Mouse (Mus musculus): ENCODE measurements at regions not wholly inside any gene's neighbourhood (a gene's known extent, or its start where the extent isn't known, plus 50 kb on each side); places are given as distances from the start of the nearest gene placed in this dataset.

GRCm38 (mm10) chr5:75880088-75880684 lies 98.1 kb downstream of the Kdr start:
- 43% methylated on average over 10 of the region's 10 CpGs for WGBS
- H3K4me2 ChIP-seq (replicated peaks), result no peak overlapping the region
- no peaks in the 10 kb centered on the region for H3K27me3 ChIP-seq
- peaks cover 9% of the 10 kb centered on the region for H3K4me1 ChIP-seq
- no peak overlapping the region for H3K4me3 ChIP-seq
- H3K9ac ChIP-seq, result no peak overlapping the region
- H3K27ac ChIP-seq, result no peak overlapping the region
- 0 out of 2 replicates have a peak, but pooled peaks cover 3% of the 10 kb centered on the region for H3K9me3 ChIP-seq
- ATAC-seq (ENCODE audit: low FRiP score, low read depth), result no peak
- H3K36me3 ChIP-seq, result no peaks in the 10 kb centered on the region

GRCm38 (mm10) chr5:75878361-75878760 lies 99.9 kb downstream of the Kdr start:
- H3K9ac ChIP-seq, result no peak overlapping the region
- no peak overlapping the region for H3K27ac ChIP-seq
- WGBS, result 69% methylated on average over 8 of the region's 8 CpGs
- 0 out of 2 replicates have a peak, but pooled peaks cover 3% of the 10 kb centered on the region for H3K9me3 ChIP-seq
- H3K4me1 ChIP-seq, result peaks cover 9% of the 10 kb centered on the region
- H3K4me2 ChIP-seq (replicated peaks), result no peak overlapping the region
- H3K36me3 ChIP-seq, result no peaks in the 10 kb centered on the region
- H3K4me3 ChIP-seq, result no peak overlapping the region
- no peaks in the 10 kb centered on the region for H3K27me3 ChIP-seq
- ATAC-seq (ENCODE audit: low FRiP score, low read depth), result no peak

- WGBS, result 87% methylated on average over 4 of the region's 4 CpGs
- no peaks in the 10 kb centered on the region for H3K27me3 ChIP-seq
Observed at GRCm38 (mm10) chr5:75877609-75877971, 100.7 kb downstream of the Kdr start.

GRCm38 (mm10) chr5:75876871-75877608 lies 101.2 kb downstream of the Kdr start:
- no peak for ATAC-seq (ENCODE audit: low FRiP score, low read depth)
- Histone ChIP-seq H3K4me2 (replicated peaks) (no peak overlapping the region), H3K4me1 (peaks cover 9% of the 10 kb centered on the region), H3K9ac (no peak overlapping the region), H3K9me3 (0 out of 2 replicates have a peak, but pooled peaks cover 3% of the 10 kb centered on the region), H3K36me3 (no peaks in the 10 kb centered on the region), H3K27me3 (no peaks in the 10 kb centered on the region), H3K4me3 (no peak overlapping the region), H3K27ac (no peak overlapping the region)
- WGBS, result 70% methylated on average over 9 of the region's 9 CpGs

More at GRCm38 (mm10) chr5:75877609-75877971, 100.7 kb downstream of the Kdr start:
- no peak overlapping the region for H3K27ac ChIP-seq
- H3K36me3 ChIP-seq, result no peaks in the 10 kb centered on the region
- no peak overlapping the region for H3K4me2 ChIP-seq (replicated peaks)
- H3K4me3 ChIP-seq, result no peak overlapping the region
- 0 out of 2 replicates have a peak, but pooled peaks cover 3% of the 10 kb centered on the region for H3K9me3 ChIP-seq
- peaks cover 9% of the 10 kb centered on the region for H3K4me1 ChIP-seq
- no peak overlapping the region for H3K9ac ChIP-seq
- ATAC-seq (ENCODE audit: low FRiP score, low read depth), result no peak

GRCm38 (mm10) chr5:75871120-75871519 lies 107.1 kb downstream of the Kdr start:
- H3K4me1 ChIP-seq, result no peaks in the 10 kb centered on the region; the same call in 1 of the 2 replicates
- 29% methylated on average over 8 of the region's 8 CpGs for WGBS
- no peak overlapping the region for H3K27ac ChIP-seq
- no peak overlapping the region for H3K9ac ChIP-seq
- no peaks in the 10 kb centered on the region for H3K27me3 ChIP-seq
- 0 out of 2 replicates have a peak, but pooled peaks have one; percentile 71 for ATAC-seq (ENCODE audit: low FRiP score, low read depth)
- H3K4me2 ChIP-seq (replicated peaks), result no peak overlapping the region
- no peak overlapping the region for H3K4me3 ChIP-seq
- no peaks in the 10 kb centered on the region for H3K36me3 ChIP-seq
- no peaks in the 10 kb centered on the region for H3K9me3 ChIP-seq

- 80% methylated on average over 14 of the region's 14 CpGs for WGBS
- Histone ChIP-seq H3K9ac (no peak overlapping the region), H3K9me3 (no peaks in the 10 kb centered on the region), H3K4me1 (no peaks in the 10 kb centered on the region; the same call in 1 of the 2 replicates), H3K4me3 (no peak overlapping the region), H3K27me3 (no peaks in the 10 kb centered on the region), H3K36me3 (no peaks in the 10 kb centered on the region), H3K27ac (no peak overlapping the region), H3K4me2 (replicated peaks) (no peak overlapping the region)
- no peak for ATAC-seq (ENCODE audit: low FRiP score, low read depth)
Observed at GRCm38 (mm10) chr5:75870666-75871065, 107.6 kb downstream of the Kdr start.

GRCm38 (mm10) chr5:75869535-75869934 lies 108.7 kb downstream of the Kdr start:
- no peak overlapping the region for H3K27ac ChIP-seq
- WGBS, result 73% methylated on average over 4 of the region's 4 CpGs
- no peak for ATAC-seq (ENCODE audit: low FRiP score, low read depth)
- no peak overlapping the region for H3K9ac ChIP-seq
- no peaks in the 10 kb centered on the region for H3K36me3 ChIP-seq
- no peaks in the 10 kb centered on the region for H3K9me3 ChIP-seq
- H3K27me3 ChIP-seq, result no peaks in the 10 kb centered on the region
- H3K4me2 ChIP-seq (replicated peaks), result no peak overlapping the region
- H3K4me3 ChIP-seq, result no peak overlapping the region
- no peaks in the 10 kb centered on the region; the same call in 1 of the 2 replicates for H3K4me1 ChIP-seq

- 95% methylated on average over 6 of the region's 6 CpGs for WGBS
- Histone ChIP-seq H3K4me1 (no peaks in the 10 kb centered on the region), H3K4me2 (replicated peaks) (no peak overlapping the region), H3K9me3 (no peaks in the 10 kb centered on the region), H3K27me3 (no peaks in the 10 kb centered on the region), H3K9ac (no peak overlapping the region), H3K27ac (no peak overlapping the region), H3K36me3 (no peaks in the 10 kb centered on the region), H3K4me3 (no peak overlapping the region)
- no peak for ATAC-seq (ENCODE audit: low FRiP score, low read depth)
Observed at GRCm38 (mm10) chr5:75865096-75865495, 113.2 kb downstream of the Kdr start.

GRCm38 (mm10) chr5:75863358-75863757 lies 114.9 kb downstream of the Kdr start:
- Histone ChIP-seq H3K27ac (no peak overlapping the region), H3K27me3 (no peaks in the 10 kb centered on the region), H3K9ac (no peak overlapping the region), H3K4me2 (replicated peaks) (no peak overlapping the region), H3K36me3 (no peaks in the 10 kb centered on the region), H3K9me3 (no peaks in the 10 kb centered on the region), H3K4me3 (no peak overlapping the region), H3K4me1 (no peaks in the 10 kb centered on the region)
- WGBS, result 68% methylated on average over 6 of the region's 6 CpGs
- no peak for ATAC-seq (ENCODE audit: low FRiP score, low read depth)

GRCm38 (mm10) chr5:75862630-75862991 lies 115.6 kb downstream of the Kdr start:
- Histone ChIP-seq H3K27me3 (no peaks in the 10 kb centered on the region), H3K4me1 (no peaks in the 10 kb centered on the region), H3K4me3 (no peak overlapping the region), H3K27ac (no peak overlapping the region), H3K9me3 (no peaks in the 10 kb centered on the region), H3K9ac (no peak overlapping the region), H3K4me2 (replicated peaks) (no peak overlapping the region), H3K36me3 (no peaks in the 10 kb centered on the region)
- no peak for ATAC-seq (ENCODE audit: low FRiP score, low read depth)
- WGBS, result 14% methylated on average over 8 of the region's 8 CpGs

- Histone ChIP-seq H3K9me3 (no peaks in the 10 kb centered on the region), H3K4me1 (no peaks in the 10 kb centered on the region), H3K27me3 (no peaks in the 10 kb centered on the region), H3K4me2 (replicated peaks) (no peak overlapping the region), H3K36me3 (no peaks in the 10 kb centered on the region), H3K4me3 (no peak overlapping the region), H3K27ac (no peak overlapping the region), H3K9ac (no peak overlapping the region)
- WGBS, result 50% methylated on average over 8 of the region's 8 CpGs
- no peak for ATAC-seq (ENCODE audit: low FRiP score, low read depth)
Observed at GRCm38 (mm10) chr5:75861916-75862629, 116.2 kb downstream of the Kdr start.

GRCm38 (mm10) chr5:75859316-75859836 lies 118.9 kb downstream of the Kdr start:
- Histone ChIP-seq H3K9me3 (no peaks in the 10 kb centered on the region), H3K4me2 (replicated peaks) (no peak overlapping the region), H3K36me3 (no peaks in the 10 kb centered on the region), H3K27me3 (no peaks in the 10 kb centered on the region), H3K9ac (no peak overlapping the region), H3K4me3 (no peak overlapping the region), H3K27ac (no peak overlapping the region), H3K4me1 (no peaks in the 10 kb centered on the region)
- 84% methylated on average over 8 of the region's 8 CpGs for WGBS
- ATAC-seq (ENCODE audit: low FRiP score, low read depth), result no peak
